Mouse (Mus musculus) spleen, postnatal 10 days (tissue): ENCODE results near the gene Tmem243.
"Not testable (repeated sequence)": the region's sequence is repeated elsewhere in the genome, so short reads cannot be mapped to it uniquely, and the experiment has no call there.

Experiments
- DNase-seq, 2 experiments: peaks; one replicate each; pipeline ENCODE4 v3.0.0; 2021 to 2022; ENCODE audit warnings: low spot score in 2 of 2

Tmem243 gene

GRCm38 (mm10) chr5:9169328-9170005 lies 69.0 kb downstream of the Tmem243 start:
- not testable (repeated sequence) for DNase-seq

- DNase-seq: no peak
Observed at GRCm38 (mm10) chr5:9173295-9173694, 72.8 kb downstream of the Tmem243 start.

GRCm38 (mm10) chr5:9186467-9186866 lies 86.0 kb downstream of the Tmem243 start:
- DNase-seq: no peak
